Mouse (Mus musculus) liver, embryonic 14.5 days (tissue): Measurements from ENCODE around the gene Fam118b.

ENCODE experiments used
- CTCF ChIP-seq: IDR thresholded peaks from 2 replicates; pipeline ENCODE4 v1.5.1; 2016; ENCODE audit warnings: antibody characterized with exemption, low read depth, control low read depth
- EP300 ChIP-seq: IDR thresholded peaks from 2 replicates; pipeline ENCODE4 v1.6.1; 2016; ENCODE audit warnings: antibody characterized with exemption, low read depth

GRCm38 (mm10) chr9:35264509-35264908, 3.1 kb downstream of the Fam118b start:
- no peak for TF ChIP-seq CTCF
- TF ChIP-seq EP300, result peak; percentile 40
